Mouse (Mus musculus) layer of hippocampus, postnatal 10 days (tissue): ENCODE data around the gene Gfpt2. TPM values are rescaled to one million over a fixed set of nuclear protein-coding genes. Genes with fewer than 3 reads are reported as not detected.

Experiments
- DNase-seq, 2 experiments: peaks; one replicate each; pipeline ENCODE4 v3.0.0; 2021; ENCODE audit warnings: low spot score in 2 of 2
- microRNA-seq, 2 experiments: library from miRNA; unstranded; fragments of <30 nt; microRNA quantifications; one replicate each; pipeline ENCODE4 v1.2.0; 2021
- total RNA-seq, 2 experiments: library from RNA; stranded (reverse); gene quantifications; 2 replicates each; pipeline ENCODE4 v1.2.3; 2021

Gene Gfpt2
- total RNA-seq, 2 experiments from 2014 or later, result 6.1 to 6.7 TPM

- no peak for DNase-seq
Observed at GRCm38 (mm10) chr11:49879950-49880642, 86.1 kb downstream of the Gfpt2 start.

GRCm38 (mm10) chr11:49883394-49883793 is 89.4 kb downstream of the Gfpt2 start:
- DNase-seq, result no peak

Small RNA genes within 50 kb of the gene (microRNA-seq; reads per million reads assigned to microRNA genes)
- 0 reads per million in 2 experiments for gene Gm23813

Other genes with a start within 250 kb of the Gfpt2 start
- gene Olfr1380, start 237.3 kb upstream of the Gfpt2 start, total RNA-seq, result not detected
- gene Flt4, start 184.9 kb upstream of the Gfpt2 start, total RNA-seq, result 1 to 10 TPM; 3.9 to 4.4 TPM
- under 1 TPM in 1 of 2 experiments, not detected in 1; 0.78 TPM for gene Scgb3a1, start 130.6 kb upstream of the Gfpt2 start, total RNA-seq
- 10 to 100 TPM; 49.8 to 51.1 TPM for gene Cnot6, start 81.5 kb upstream of the Gfpt2 start, total RNA-seq
- gene Mapk9, start 52.6 kb downstream of the Gfpt2 start, total RNA-seq, result 100 to 1,000 TPM; 151 to 152 TPM
- 1 to 10 TPM; 4.0 to 4.7 TPM for gene Rasgef1c, start 107.7 kb downstream of the Gfpt2 start, total RNA-seq
- gene Rnf130, start 231.2 kb downstream of the Gfpt2 start, total RNA-seq, result 10 to 100 TPM; 84.5 to 87.4 TPM